Mouse (Mus musculus): ENCODE results near the gene Zfp26. TPM values are rescaled to one million over a fixed set of nuclear protein-coding genes. Genes with fewer than 3 reads are reported as not detected.

Zfp26 gene
- polyA plus RNA-seq, 1 experiment from 2014 or later: 34.6 TPM

DNA sequence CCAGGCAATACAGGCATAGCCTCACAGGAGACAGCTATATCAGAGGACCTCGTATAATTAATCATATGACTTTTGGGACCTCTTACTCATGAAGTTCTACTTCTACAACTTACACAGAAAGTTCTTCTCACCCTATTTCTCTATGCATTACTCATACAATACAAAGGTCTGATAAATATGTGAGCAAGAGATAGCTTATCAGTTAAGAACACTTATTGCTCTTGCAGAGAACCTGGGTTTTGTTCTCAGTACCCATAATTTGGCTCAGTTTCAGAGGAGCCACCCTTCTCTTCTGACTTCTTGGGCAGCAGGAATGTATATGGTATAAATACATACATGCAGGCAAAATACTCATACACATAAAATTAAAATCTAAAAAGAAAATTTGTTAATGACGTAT, 50.6 kb downstream of the Zfp26 start:
- Histone ChIP-seq H3K9me3 (replicated peaks; ENCODE audit: control insufficient read depth, low read length) (no peaks in the 10 kb centered on the region), H3K36me3 (replicated peaks; ENCODE audit: control insufficient read depth, insufficient read depth, low read depth, low read length) (no peaks in the 10 kb centered on the region), H3K4me2 (ENCODE audit: low read depth, low read length) (no peak overlapping the region), H3K27me3 (ENCODE audit: control insufficient read depth, insufficient read depth, low read length) (no peaks in the 10 kb centered on the region), H3K4me3 (ENCODE audit: low read depth, low read length) (no peak overlapping the region), H3K4me1 (ENCODE audit: control insufficient read depth, insufficient read depth, low read length) (no peaks in the 10 kb centered on the region), H3K27ac (replicated peaks; ENCODE audit: low read depth, low read length) (no peak overlapping the region), H3K9ac (replicated peaks; ENCODE audit: low read length) (no peak overlapping the region)
- 92% methylated on average over 2 of the region's 2 CpGs for WGBS
- no peak for DNase-seq (ENCODE audit: low spot score)
- ATAC-seq (replicated peaks; ENCODE audit: insufficient number of reproducible peaks, low FRiP score, low TSS enrichment, low read depth): no peak

GRCm38 (mm10) chr9:20385343-20385703, 74.6 kb downstream of the Zfp26 start:
- DNase-seq (ENCODE audit: low spot score): no peak
- H3K4me2 ChIP-seq (ENCODE audit: low read depth, low read length): peak overlapping the region; percentile 74
- H3K27ac ChIP-seq (replicated peaks; ENCODE audit: low read depth, low read length): 0 out of 2 replicates have a peak overlapping the region, but pooled peaks have one; percentile 20
- H3K4me3 ChIP-seq (ENCODE audit: low read depth, low read length): peak overlapping the region; percentile 52
- H3K36me3 ChIP-seq (replicated peaks; ENCODE audit: control insufficient read depth, insufficient read depth, low read depth, low read length): no peaks in the 10 kb centered on the region
- no peaks in the 10 kb centered on the region for H3K27me3 ChIP-seq (ENCODE audit: control insufficient read depth, insufficient read depth, low read length)
- no peaks in the 10 kb centered on the region for H3K4me1 ChIP-seq (ENCODE audit: control insufficient read depth, insufficient read depth, low read length)
- no peak; the same call in 1 of the 2 replicates for ATAC-seq (replicated peaks; ENCODE audit: insufficient number of reproducible peaks, low FRiP score, low TSS enrichment, low read depth)
- 16% methylated on average over 16 of the region's 16 CpGs for whole genome bisulfite sequencing
- H3K9ac ChIP-seq (replicated peaks; ENCODE audit: low read length): peak overlapping the region; percentile 75
- H3K9me3 ChIP-seq (replicated peaks; ENCODE audit: control insufficient read depth, low read length): no peaks in the 10 kb centered on the region

DNA sequence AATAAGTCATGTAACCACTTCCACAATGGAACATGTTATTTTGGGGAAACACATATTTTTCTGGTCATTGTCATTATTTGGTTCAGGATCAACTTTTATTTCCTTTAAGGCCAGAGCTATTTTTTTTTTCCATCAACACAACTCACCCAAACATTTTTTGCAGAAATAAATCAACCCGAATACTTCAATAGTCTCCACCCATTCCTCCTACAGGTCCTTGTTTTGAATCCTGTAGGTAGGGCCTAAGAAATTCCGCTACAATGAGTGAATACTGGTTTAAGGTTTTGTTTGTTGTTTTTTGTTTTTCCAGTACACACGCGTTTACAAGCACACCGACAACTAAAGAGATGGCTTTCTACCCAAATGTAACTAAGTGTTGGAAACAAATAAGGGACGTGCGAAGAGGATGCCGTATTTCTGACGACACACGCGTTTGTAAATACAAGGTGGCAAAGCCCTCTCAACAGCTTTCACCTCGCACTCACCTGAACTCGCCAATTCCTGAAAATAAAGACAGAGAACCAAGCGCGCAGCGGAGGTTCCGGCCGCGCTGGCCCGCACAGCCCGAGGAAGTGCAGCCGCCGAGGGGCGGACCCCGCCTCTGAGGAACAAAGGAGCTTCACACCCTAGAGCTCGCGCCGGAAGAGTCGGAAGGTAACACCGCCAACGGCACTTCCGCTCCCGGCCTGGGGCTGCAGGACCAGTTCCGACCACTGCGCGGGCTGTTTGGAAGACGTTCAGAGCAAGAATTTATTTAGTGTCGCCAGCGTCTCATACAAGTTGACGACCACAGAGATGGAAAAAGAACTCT, 75.2 kb downstream of the Zfp26 start, which contains the start of gene Zfp560:
TSS of gene Zfp560 (minus strand) at position 646 of the 811 bp plus-strand sequence.
- peak; percentile 95 for DNase-seq (ENCODE audit: low spot score)
- H3K4me2 ChIP-seq (ENCODE audit: low read depth, low read length): peak within 1 kb of the TSS; percentile 74
- H3K4me3 ChIP-seq (ENCODE audit: low read depth, low read length): peak within 1 kb of the TSS; percentile 52
- H3K27ac ChIP-seq (replicated peaks; ENCODE audit: low read depth, low read length): 0 out of 2 replicates have a peak within 1 kb of the TSS, but pooled peaks have one; percentile 20
- H3K9me3 ChIP-seq (replicated peaks; ENCODE audit: control insufficient read depth, low read length): no peaks in the 10 kb centered on the region
- 2% methylated on average over 40 of the region's 40 CpGs for WGBS
- no peaks in the 10 kb centered on the region for H3K36me3 ChIP-seq (replicated peaks; ENCODE audit: control insufficient read depth, insufficient read depth, low read depth, low read length)
- peak; percentile 99 for ATAC-seq (replicated peaks; ENCODE audit: insufficient number of reproducible peaks, low FRiP score, low TSS enrichment, low read depth)
- H3K4me1 ChIP-seq (ENCODE audit: control insufficient read depth, insufficient read depth, low read length): no peaks in the 10 kb centered on the region
- peak within 1 kb of the TSS; percentile 75 for H3K9ac ChIP-seq (replicated peaks; ENCODE audit: low read length)
- H3K27me3 ChIP-seq (ENCODE audit: control insufficient read depth, insufficient read depth, low read length): no peaks in the 10 kb centered on the region

DNA sequence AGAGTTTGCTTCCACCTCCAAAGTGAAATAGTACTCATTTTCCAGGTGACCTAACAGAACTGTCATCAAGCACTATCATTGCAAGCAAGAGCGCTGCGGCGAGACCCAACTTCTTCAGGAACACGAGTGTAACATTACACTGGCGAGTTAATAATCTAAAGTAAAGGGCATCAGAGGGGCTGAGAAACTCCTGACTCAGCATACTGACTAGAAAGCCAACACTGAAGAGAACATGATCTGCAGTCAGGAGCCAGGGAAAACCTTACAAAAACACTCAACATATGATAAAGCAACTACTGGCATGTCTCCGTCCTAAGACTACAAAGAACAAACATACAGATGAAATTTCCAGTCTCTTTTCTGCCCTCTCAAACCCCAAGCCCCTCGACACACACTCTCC, 76.3 kb downstream of the Zfp26 start:
- Histone ChIP-seq H3K9me3 (replicated peaks; ENCODE audit: control insufficient read depth, low read length) (no peaks in the 10 kb centered on the region), H3K4me3 (ENCODE audit: low read depth, low read length) (no peak overlapping the region; the same call in 1 of the 2 replicates), H3K4me2 (ENCODE audit: low read depth, low read length) (no peak overlapping the region), H3K9ac (replicated peaks; ENCODE audit: low read length) (no peak overlapping the region), H3K4me1 (ENCODE audit: control insufficient read depth, insufficient read depth, low read length) (no peaks in the 10 kb centered on the region), H3K27ac (replicated peaks; ENCODE audit: low read depth, low read length) (no peak overlapping the region), H3K36me3 (replicated peaks; ENCODE audit: control insufficient read depth, insufficient read depth, low read depth, low read length) (no peaks in the 10 kb centered on the region), H3K27me3 (ENCODE audit: control insufficient read depth, insufficient read depth, low read length) (no peaks in the 10 kb centered on the region)
- 90% methylated on average over 7 of the region's 7 CpGs for WGBS
- ATAC-seq (replicated peaks; ENCODE audit: insufficient number of reproducible peaks, low FRiP score, low TSS enrichment, low read depth): no peak
- no peak for DNase-seq (ENCODE audit: low spot score)

Other genes with a start within 250 kb of the Zfp26 start
- gene Olfr871, start 248.0 kb downstream of the Zfp26 start, polyA plus RNA-seq (2014; fragmentation: Nextera tagmentation; extraction: Ambion mirVana): not detected in 2 replicates
- gene Olfr872, start 223.0 kb downstream of the Zfp26 start, polyA plus RNA-seq (2014; fragmentation: Nextera tagmentation; extraction: Ambion mirVana): not detected in 2 replicates
- gene Olfr39, start 177.8 kb downstream of the Zfp26 start, polyA plus RNA-seq (2014; fragmentation: Nextera tagmentation; extraction: Ambion mirVana): not detected in 2 replicates
- gene Olfr873, start 161.6 kb downstream of the Zfp26 start, polyA plus RNA-seq (2014; fragmentation: Nextera tagmentation; extraction: Ambion mirVana): not detected in 2 replicates
- gene Olfr18, start 124.1 kb downstream of the Zfp26 start, polyA plus RNA-seq (2014; fragmentation: Nextera tagmentation; extraction: Ambion mirVana): 0.11 TPM in 1 of 2 replicates, not detected in the other
- 36.9 and 37.1 TPM in 2 replicates for gene Zfp560, start 75.0 kb downstream of the Zfp26 start, polyA plus RNA-seq (2014; fragmentation: Nextera tagmentation; extraction: Ambion mirVana)
- 30.9 and 32.6 TPM in 2 replicates for gene Zfp426, start 32.6 kb upstream of the Zfp26 start, polyA plus RNA-seq (2014; fragmentation: Nextera tagmentation; extraction: Ambion mirVana)
- gene Zfp266, start 61.3 kb upstream of the Zfp26 start, polyA plus RNA-seq (2014; fragmentation: Nextera tagmentation; extraction: Ambion mirVana): 147 and 154 TPM in 2 replicates
- 18.7 and 20.2 TPM in 2 replicates for gene Zfp846, start 121.1 kb upstream of the Zfp26 start, polyA plus RNA-seq (2014; fragmentation: Nextera tagmentation; extraction: Ambion mirVana)
- gene Ubl5, start 182.7 kb upstream of the Zfp26 start, polyA plus RNA-seq (2014; fragmentation: Nextera tagmentation; extraction: Ambion mirVana): 417 and 447 TPM in 2 replicates
- 8.5 and 11.5 TPM in 2 replicates for gene Fbxl12, start 184.6 kb upstream of the Zfp26 start, polyA plus RNA-seq (2014; fragmentation: Nextera tagmentation; extraction: Ambion mirVana)
- 59.5 and 62.5 TPM in 2 replicates for gene Pin1, start 191.9 kb upstream of the Zfp26 start, polyA plus RNA-seq (2014; fragmentation: Nextera tagmentation; extraction: Ambion mirVana)

All from embryonic facial prominence, embryonic 11.5 days (tissue).